Mouse (Mus musculus) forebrain, embryonic 11.5 days (tissue): Measurements from ENCODE around the gene Plekhh1. TPM values are rescaled to one million over a fixed set of nuclear protein-coding genes. Genes with fewer than 3 reads are reported as not detected.

ENCODE experiments used
- ATAC-seq: fragments of 200-750 bp; cut with Nextera tagmentation; replicated peaks from 2 replicates; pipeline ENCODE4 v1.8.0; 2017; ENCODE audit warnings: moderate TSS enrichment; ENCODE audit not compliant: low FRiP score
- DNase-seq: peaks from one replicate; pipeline ENCODE4 v3.0.0-alpha.2; 2017; ENCODE audit warnings: low spot score
- H3K27ac ChIP-seq: fragments of 300-500 bp; sonication (generic); 2 replicates; pipeline ENCODE4 v1.5.1; 2014; ENCODE audit warnings: low read depth, low read length
- H3K27me3 ChIP-seq: fragments of 300-500 bp; sonication (generic); 2 replicates; pipeline ENCODE4 v1.6.1; 2014; ENCODE audit warnings: mild to moderate bottlenecking, low read length, mixed read lengths; ENCODE audit not compliant: control insufficient read depth, insufficient read depth
- H3K36me3 ChIP-seq: fragments of 300-500 bp; sonication (generic); 2 replicates; pipeline ENCODE4 v1.6.1; 2014; ENCODE audit warnings: mild to moderate bottlenecking, low read length, moderate library complexity, mixed read lengths; ENCODE audit not compliant: control insufficient read depth, insufficient read depth
- H3K4me1 ChIP-seq: fragments of 300-500 bp; sonication (generic); replicated peaks from 2 replicates; pipeline ENCODE4 v1.6.1; 2014; ENCODE audit warnings: low read length, mixed read lengths; ENCODE audit not compliant: control insufficient read depth, insufficient read depth
- H3K4me2 ChIP-seq: fragments of 300-500 bp; sonication (generic); 2 replicates; pipeline ENCODE4 v1.6.1; 2014; ENCODE audit warnings: low read depth, mild to moderate bottlenecking, low read length, moderate library complexity, mixed read lengths; ENCODE audit not compliant: severe bottlenecking
- H3K4me3 ChIP-seq: fragments of 300-500 bp; sonication (generic); 2 replicates; pipeline ENCODE4 v1.5.1; 2014; ENCODE audit warnings: low read depth, low read length
- H3K9ac ChIP-seq: fragments of 300-500 bp; sonication (generic); 2 replicates; pipeline ENCODE4 v1.6.1; 2014; ENCODE audit warnings: low read length
- H3K9me3 ChIP-seq: fragments of 300-500 bp; sonication (generic); 2 replicates; pipeline ENCODE4 v1.6.1; 2016; ENCODE audit warnings: low read length, mixed read lengths; ENCODE audit not compliant: control insufficient read depth
- WGBS: fragments of 180-500 bp; shearing (Covaris S2); extraction: QIAGEN DNeasy Blood & Tissue Kit; methylation state at CpG from one replicate; pipeline ENCODE4 v1.1.7; 2014; 5-methylcytosine and 5-hydroxymethylcytosine counted together
- polyA plus RNA-seq: library from polyadenylated mRNA; unstranded; fragments of >200 nt; fragmentation: Nextera tagmentation; extraction: Ambion mirVana; gene quantifications from 2 replicates; pipeline ENCODE4 v1.2.1, GENCODE M21; 2014

Plekhh1 gene
- polyA plus RNA-seq, 1 experiment from 2014 or later, result 8.4 TPM

- Histone ChIP-seq H3K27ac (no peak overlapping the region), H3K4me2 (no peak overlapping the region), H3K4me1 (no peaks in the 10 kb centered on the region), H3K9ac (no peak overlapping the region), H3K4me3 (no peak overlapping the region), H3K36me3 (no peaks in the 10 kb centered on the region), H3K9me3 (no peaks in the 10 kb centered on the region), H3K27me3 (no peaks in the 10 kb centered on the region)
- ATAC-seq (no peak), DNase-seq (no peak)
- WGBS, result 92% methylated on average over 5 of the region's 5 CpGs
These were observed 76.3 kb downstream of the Plekhh1 start for GRCm38 (mm10) chr12:79105312-79105711.

GRCm38 (mm10) chr12:79118991-79119390 lies 90.0 kb downstream of the Plekhh1 start:
- 96% methylated on average over 4 of the region's 4 CpGs for WGBS
- Histone ChIP-seq H3K4me1 (no peaks in the 10 kb centered on the region), H3K36me3 (no peaks in the 10 kb centered on the region), H3K9ac (no peak overlapping the region), H3K4me2 (no peak overlapping the region), H3K27me3 (no peaks in the 10 kb centered on the region), H3K9me3 (no peaks in the 10 kb centered on the region), H3K4me3 (no peak overlapping the region), H3K27ac (no peak overlapping the region)
- ATAC-seq (no peak), DNase-seq (no peak)

- no peak for ATAC-seq
These were observed 93.9 kb downstream of the Plekhh1 start for GRCm38 (mm10) chr12:79122820-79123219.

GRCm38 (mm10) chr12:79130299-79131177 lies 101.6 kb downstream of the Plekhh1 start, which contains the start of gene Arg2:
Gene Arg2 (plus strand): TSS chr12:79130777.
- DNase-seq, result peak; percentile 87
- ATAC-seq, result peak; percentile 91
- WGBS, result under 1% methylated on average over 47 of the region's 47 CpGs
- H3K4me3 ChIP-seq, result peak within 1 kb of the TSS; percentile 42
- peak within 1 kb of the TSS; percentile 43 for H3K9ac ChIP-seq
- H3K9me3 ChIP-seq, result no peaks in the 10 kb centered on the region
- H3K4me2 ChIP-seq, result peak within 1 kb of the TSS; percentile 88
- no peak within 1 kb of the TSS for H3K27ac ChIP-seq
- no peaks in the 10 kb centered on the region for H3K36me3 ChIP-seq
- H3K27me3 ChIP-seq, result peaks cover 32% of the 10 kb centered on the region
- H3K4me1 ChIP-seq, result peaks cover 3% of the 10 kb centered on the region; the same call in 1 of the 2 replicates

More at GRCm38 (mm10) chr12:79122820-79123219, 93.9 kb downstream of the Plekhh1 start:
- Histone ChIP-seq H3K4me2 (no peak overlapping the region), H3K9ac (no peak overlapping the region), H3K36me3 (no peaks in the 10 kb centered on the region), H3K4me3 (no peak overlapping the region), H3K4me1 (no peaks in the 10 kb centered on the region), H3K27ac (no peak overlapping the region), H3K9me3 (no peaks in the 10 kb centered on the region), H3K27me3 (no peaks in the 10 kb centered on the region)
- no peak for DNase-seq
- WGBS, result 39% methylated on average over 3 of the region's 3 CpGs

Other genes with a start within 250 kb of the Plekhh1 start
- 79.6 and 99.2 TPM in 2 replicates for gene Atp6v1d, start 167.5 kb upstream of the Plekhh1 start, polyA plus RNA-seq
- gene Eif2s1, start 167.3 kb upstream of the Plekhh1 start, polyA plus RNA-seq, result 240 and 249 TPM in 2 replicates
- 3.0 and 3.5 TPM in 2 replicates for gene Plek2, start 122.2 kb upstream of the Plekhh1 start, polyA plus RNA-seq
- gene Tmem229b, start 21.5 kb upstream of the Plekhh1 start, polyA plus RNA-seq, result 7.3 and 7.9 TPM in 2 replicates
- 29.9 and 30.0 TPM in 2 replicates for gene Pigh, start 60.5 kb downstream of the Plekhh1 start, polyA plus RNA-seq
- gene Arg2, start 101.6 kb downstream of the Plekhh1 start, polyA plus RNA-seq, result 4.5 and 4.9 TPM in 2 replicates
- 88.3 and 97.8 TPM in 2 replicates for gene Vti1b, start 143.5 kb downstream of the Plekhh1 start, polyA plus RNA-seq
- gene Rdh11, start 163.1 kb downstream of the Plekhh1 start, polyA plus RNA-seq, result 25.4 and 26.3 TPM in 2 replicates
- 0.85 and 1.8 TPM in 2 replicates for gene Rdh12, start 179.8 kb downstream of the Plekhh1 start, polyA plus RNA-seq